Mouse (Mus musculus): Measurements from ENCODE around the gene Ppm1d.
A peak's percentile ranks its signal among the peaks of the same experiment; 100 is the strongest.

GRCm38 (mm10) chr11:85339173-85339831, 28.3 kb downstream of the Ppm1d start:
- peak; percentile 97 for TF ChIP-seq TAL1 (IDR thresholded peaks at IDR 0.05; ENCODE audit: low read length)
- peak; percentile 98 for TF ChIP-seq GATA1 (IDR thresholded peaks at IDR 0.05; ENCODE audit: low read length)
